Mouse (Mus musculus) A20 (cell line): ENCODE results near the gene Lhx3.

Experiments used
- DNase-seq: peaks from one replicate; pipeline ENCODE4 v3.0.0-alpha.2; 2011; ENCODE audit warnings: low read depth, low spot score

The Lhx3 gene

GRCm38 (mm10) chr2:26208126-26208789, at the start of gene Lhx3:
Gene Lhx3, minus strand, starts transcription at chr2:26208289.
- peak; percentile 44 for DNase-seq

- DNase-seq, result no peak
Measured at GRCm38 (mm10) chr2:26257315-26258096, 49.4 kb upstream of the Lhx3 start.

- DNase-seq, result no peak
Measured at GRCm38 (mm10) chr2:26254816-26255215, 46.7 kb upstream of the Lhx3 start.

- DNase-seq, result no peak
Measured at GRCm38 (mm10) chr2:26252514-26253206, 44.6 kb upstream of the Lhx3 start.

- no peak for DNase-seq
Measured at GRCm38 (mm10) chr2:26247531-26247930, 39.4 kb upstream of the Lhx3 start.

- DNase-seq, result no peak
Measured at GRCm38 (mm10) chr2:26240841-26241240, 32.8 kb upstream of the Lhx3 start.

GRCm38 (mm10) chr2:26240330-26240729, 32.2 kb upstream of the Lhx3 start:
- DNase-seq, result no peak

- DNase-seq, result peak; percentile 97
Measured at GRCm38 (mm10) chr2:26237290-26237782, 29.2 kb upstream of the Lhx3 start, which contains the start of gene Qsox2. Gene Qsox2, minus strand, starts transcription at chr2:26237525.

- no peak for DNase-seq
Measured at GRCm38 (mm10) chr2:26236681-26237289, 28.7 kb upstream of the Lhx3 start.

GRCm38 (mm10) chr2:26234771-26235170, 26.7 kb upstream of the Lhx3 start:
- no peak for DNase-seq

GRCm38 (mm10) chr2:26234253-26234652, 26.2 kb upstream of the Lhx3 start:
- no peak for DNase-seq

- DNase-seq, result no peak
Measured at GRCm38 (mm10) chr2:26231366-26231765, 23.3 kb upstream of the Lhx3 start.

- no peak for DNase-seq
Measured at GRCm38 (mm10) chr2:26230253-26230652, 22.2 kb upstream of the Lhx3 start.

- DNase-seq, result peak; percentile 65
Measured at GRCm38 (mm10) chr2:26227788-26228187, 19.7 kb upstream of the Lhx3 start.

GRCm38 (mm10) chr2:26225242-26225641, 17.2 kb upstream of the Lhx3 start:
- DNase-seq, result peak; percentile 10

- no peak for DNase-seq
Measured at GRCm38 (mm10) chr2:26223961-26224360, 15.9 kb upstream of the Lhx3 start.

- no peak for DNase-seq
Measured at GRCm38 (mm10) chr2:26214526-26214925, 6.4 kb upstream of the Lhx3 start.

GRCm38 (mm10) chr2:26209566-26209965, 1.5 kb upstream of the Lhx3 start:
- DNase-seq, result no peak

- no peak for DNase-seq
Measured at GRCm38 (mm10) chr2:26207559-26207958, 530 bp downstream of the Lhx3 start.

GRCm38 (mm10) chr2:26205761-26206160, 2.3 kb downstream of the Lhx3 start:
- DNase-seq, result no peak

GRCm38 (mm10) chr2:26205126-26205525, 3.0 kb downstream of the Lhx3 start:
- DNase-seq, result no peak
